Mouse (Mus musculus): ENCODE results near the gene Shisa5. TPM values are rescaled to one million over a fixed set of nuclear protein-coding genes. Genes with fewer than 3 reads are reported as not detected.

The Shisa5 gene
- 18.3 and 47.5 TPM in 2 replicates for polyA plus RNA-seq (2012; rRNA removed)

GRCm38 (mm10) chr9:109038086-109038895 lies at the start of gene Shisa5:
Shisa5 (plus strand) TSS chr9:109038565.

GRCm38 (mm10) chr9:108991428-108992084 lies 46.8 kb upstream of the Shisa5 start, which contains the start of gene Pfkfb4:
Pfkfb4 (plus strand) TSS chr9:108991778.

GRCm38 (mm10) chr9:109059136-109059903 lies 21.0 kb downstream of the Shisa5 start, which contains the start of gene Trex1:
Trex1 (minus strand) TSS chr9:109059734.

GRCm38 (mm10) chr9:109073661-109074573 lies 35.6 kb downstream of the Shisa5 start, which contains the start of gene Atrip:
Atrip (minus strand) TSS chr9:109074124.

GRCm38 (mm10) chr9:109082124-109082800 lies 43.9 kb downstream of the Shisa5 start, which contains the start of the genes Ccdc51 and Tma7:
Ccdc51 (plus strand) TSS chr9:109082493.
Tma7 (minus strand) TSS chr9:109082587.

GRCm38 (mm10) chr9:109095137-109095982 lies 57.0 kb downstream of the Shisa5 start, which contains the start of gene Plxnb1:
Plxnb1 (plus strand) TSS chr9:109095389.

Other genes starting within 250 kb of the Shisa5 start
- 18.4 and 23.6 TPM in 2 replicates for gene Nckipsd, start 230.2 kb upstream of the Shisa5 start, polyA plus RNA-seq (2012; rRNA removed)
- 30.2 and 66.8 TPM in 2 replicates for gene Celsr3, start 212.2 kb upstream of the Shisa5 start, polyA plus RNA-seq (2012; rRNA removed)
- gene Slc26a6, start 185.3 kb upstream of the Shisa5 start, polyA plus RNA-seq (2012; rRNA removed), result 13.8 and 17.9 TPM in 2 replicates
- 0.12 and 0.43 TPM in 2 replicates for gene Tmem89, start 123.9 kb upstream of the Shisa5 start, polyA plus RNA-seq (2012; rRNA removed)
- 259 and 284 TPM in 2 replicates for gene Uqcrc1, start 101.9 kb upstream of the Shisa5 start, polyA plus RNA-seq (2012; rRNA removed)
- 7.7 and 9.3 TPM in 2 replicates for gene Col7a1, start 85.0 kb upstream of the Shisa5 start, polyA plus RNA-seq (2012; rRNA removed)
- 0.34 and 0.67 TPM in 2 replicates for gene Ucn2, start 52.6 kb upstream of the Shisa5 start, polyA plus RNA-seq (2012; rRNA removed)
- gene Pfkfb4, start 46.8 kb upstream of the Shisa5 start, polyA plus RNA-seq (2012; rRNA removed), result 10.4 and 12.5 TPM in 2 replicates
- 11.2 and 27.6 TPM in 2 replicates for gene Trex1, start 21.2 kb downstream of the Shisa5 start, polyA plus RNA-seq (2012; rRNA removed)
- gene Atrip, start 35.6 kb downstream of the Shisa5 start, polyA plus RNA-seq (2012; rRNA removed), result 36.0 and 41.0 TPM in 2 replicates
- gene Ccdc51, start 43.9 kb downstream of the Shisa5 start, polyA plus RNA-seq (2012; rRNA removed), result 9.6 and 15.0 TPM in 2 replicates
- 235 and 241 TPM in 2 replicates for gene Tma7, start 44.0 kb downstream of the Shisa5 start, polyA plus RNA-seq (2012; rRNA removed)
- 61.2 and 70.5 TPM in 2 replicates for gene Plxnb1, start 56.8 kb downstream of the Shisa5 start, polyA plus RNA-seq (2012; rRNA removed)
- not detected in 2 replicates for gene Fbxw21, start 123.5 kb downstream of the Shisa5 start, polyA plus RNA-seq (2012; rRNA removed)
- not detected in 2 replicates for gene Fbxw13, start 157.4 kb downstream of the Shisa5 start, polyA plus RNA-seq (2012; rRNA removed)
- gene Fbxw20, start 196.2 kb downstream of the Shisa5 start, polyA plus RNA-seq (2012; rRNA removed), result not detected in 2 replicates
- not detected in 2 replicates for gene Fbxw14, start 249.1 kb downstream of the Shisa5 start, polyA plus RNA-seq (2012; rRNA removed)